Mouse (Mus musculus): ENCODE measurements around the gene Glrx5.

The Glrx5 gene

GRCm38 (mm10) chr12:105073708-105074107 is 41.2 kb downstream of the Glrx5 start:
- DNase-seq (ENCODE audit: low spot score in 2 of 2) = no peak

DNA sequence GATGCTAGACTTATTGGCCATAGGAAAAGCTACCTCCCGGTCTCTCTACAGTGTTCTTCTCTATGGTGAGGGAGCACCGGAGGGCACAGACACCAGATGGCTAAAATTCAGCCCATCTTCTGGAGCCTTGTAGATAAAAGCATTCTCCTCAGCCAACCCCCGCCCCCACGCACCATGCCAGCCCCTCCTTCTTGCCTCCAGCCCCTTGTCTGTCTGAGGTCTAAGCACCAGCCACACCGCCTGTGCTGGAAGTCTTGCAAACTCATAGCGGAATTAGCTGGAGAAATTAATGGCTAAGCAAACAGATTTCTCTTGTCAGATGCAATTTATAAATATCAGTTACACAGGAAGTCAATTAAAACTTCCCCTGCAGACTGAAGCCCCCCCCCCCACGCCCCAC is 43.0 kb downstream of the Glrx5 start:
- no peak for DNase-seq (ENCODE audit: low spot score in 2 of 2)

GRCm38 (mm10) chr12:105076511-105076910 is 44.0 kb downstream of the Glrx5 start:
- DNase-seq (ENCODE audit: low spot score in 2 of 2) = no peak

DNA sequence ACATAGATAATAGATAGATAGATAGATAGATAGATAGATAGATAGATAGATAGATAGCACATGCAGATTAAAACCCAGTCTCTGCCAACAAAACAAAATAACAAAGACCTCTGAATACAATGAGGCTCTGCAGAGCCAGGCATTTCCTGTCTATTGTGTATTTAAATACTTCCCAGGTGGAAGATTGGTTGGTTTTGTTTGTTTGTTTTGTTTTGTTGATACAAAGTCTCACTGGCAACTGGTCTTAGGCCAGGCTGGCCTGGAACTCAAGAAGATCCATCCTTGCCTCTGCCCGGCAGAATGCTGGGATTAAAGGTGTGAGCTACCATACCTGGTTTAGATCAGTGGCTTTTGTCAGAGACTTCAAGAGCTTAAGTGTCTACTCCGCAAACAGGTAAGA is 44.7 kb downstream of the Glrx5 start:
- DNase-seq (ENCODE audit: low spot score in 2 of 2) = no peak

DNA sequence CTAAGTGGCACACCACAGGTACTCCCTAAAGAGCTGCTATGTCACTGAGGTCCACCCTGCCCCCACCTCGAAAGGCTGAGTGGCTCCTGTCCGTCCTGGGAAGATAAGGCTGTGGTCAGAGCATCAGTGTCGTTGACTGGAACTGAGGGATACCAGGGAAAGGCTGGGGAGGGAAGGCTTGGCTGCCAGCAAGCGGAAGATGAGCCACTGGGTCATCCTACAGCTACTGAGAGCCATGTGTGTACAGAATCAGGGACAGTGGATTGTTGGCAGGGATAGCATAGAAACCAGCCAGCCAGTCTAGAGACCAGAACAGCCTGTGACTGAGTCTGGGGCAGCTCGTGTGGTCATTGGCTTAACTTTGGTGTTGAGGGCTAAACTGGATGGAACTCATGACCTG is 51.7 kb downstream of the Glrx5 start:
- DNase-seq (ENCODE audit: low spot score in 2 of 2) = no peak

DNA sequence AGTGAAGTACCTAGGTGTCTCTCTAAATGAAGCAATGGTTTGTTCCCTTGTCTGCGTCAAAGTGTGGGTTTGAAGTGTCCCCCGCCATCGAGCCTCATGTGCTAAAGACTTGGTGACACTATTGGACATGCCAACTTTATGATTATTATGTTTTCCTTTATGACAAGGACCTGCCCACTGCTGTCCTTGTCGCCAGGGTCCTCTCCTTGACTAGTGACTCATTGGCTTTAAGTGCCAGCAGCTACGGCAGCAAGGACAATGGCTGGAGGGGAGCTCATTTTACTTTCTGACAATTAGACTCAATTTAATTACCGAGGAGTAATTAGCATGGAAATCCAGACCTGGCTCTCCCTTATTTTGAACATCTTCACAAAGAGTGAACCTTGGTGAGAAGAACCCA is 52.3 kb downstream of the Glrx5 start:
- no peak for DNase-seq (ENCODE audit: low spot score in 2 of 2)

DNA sequence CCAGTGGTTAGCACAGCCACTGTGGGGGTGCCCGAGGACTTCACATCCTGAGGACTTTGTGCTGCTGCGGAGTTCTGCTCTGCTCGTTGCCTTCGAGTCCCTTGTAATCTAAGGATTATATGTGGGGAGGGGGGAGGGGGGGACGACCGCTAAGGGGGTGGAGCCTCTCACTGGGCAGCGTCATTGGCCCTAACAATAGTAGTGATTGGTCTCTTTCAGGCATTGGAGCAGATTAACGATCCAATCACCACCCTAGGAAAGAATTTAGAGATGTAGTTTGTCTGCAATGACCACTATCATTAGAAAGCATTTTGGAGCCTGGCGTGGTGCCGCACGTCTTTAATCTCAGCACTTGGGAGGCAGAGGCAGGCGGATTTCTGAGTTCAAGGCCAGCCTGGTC is 52.8 kb downstream of the Glrx5 start:
- DNase-seq (ENCODE audit: low spot score in 2 of 2) = no peak

- no peak for DNase-seq (ENCODE audit: low spot score in 2 of 2)
These were observed 54.3 kb downstream of the Glrx5 start for GRCm38 (mm10) chr12:105086781-105087180.

DNA sequence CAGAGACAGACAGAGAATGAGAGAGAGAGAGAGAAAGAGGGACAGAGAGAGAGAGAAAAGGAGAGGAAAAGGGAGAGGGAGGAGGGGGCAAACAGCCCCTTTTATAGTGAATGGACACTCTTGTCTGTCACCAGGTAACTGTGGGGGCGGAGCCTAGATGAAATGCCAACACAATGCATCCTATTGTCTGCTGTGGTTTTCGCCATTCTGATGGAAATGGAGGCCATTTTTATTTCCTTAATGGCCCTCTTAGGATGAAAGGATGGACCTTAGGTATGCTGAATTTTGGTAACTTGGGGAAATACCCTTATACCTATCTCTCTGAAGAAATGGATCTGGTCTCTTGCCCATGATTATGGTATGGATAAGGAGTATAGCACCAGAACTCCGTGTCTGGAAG is 54.9 kb downstream of the Glrx5 start:
- no peak for DNase-seq (ENCODE audit: low spot score in 2 of 2)

DNA sequence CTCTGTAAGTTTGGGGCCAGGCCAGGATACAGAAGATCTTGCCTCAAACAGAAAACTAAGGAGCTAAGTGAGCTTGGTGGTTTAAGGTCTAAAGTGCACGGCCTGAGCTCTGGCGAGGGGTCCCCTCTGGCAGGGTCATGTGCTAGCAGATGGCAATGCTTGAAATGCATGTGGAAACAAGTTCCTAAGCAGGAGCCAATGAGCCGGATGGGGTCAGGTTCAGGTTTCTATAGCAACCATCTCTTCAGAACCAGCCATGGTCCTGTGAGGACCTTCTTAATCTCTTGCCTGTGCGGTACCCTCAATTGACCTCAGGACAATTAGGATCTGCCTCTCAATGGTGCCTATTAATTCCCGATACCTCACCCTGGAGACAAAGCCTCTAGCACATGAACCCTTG is 56.7 kb downstream of the Glrx5 start:
- DNase-seq (ENCODE audit: low spot score in 2 of 2) = no peak

GRCm38 (mm10) chr12:105091604-105092003 is 59.1 kb downstream of the Glrx5 start:
- DNase-seq (ENCODE audit: low spot score in 2 of 2) = no peak
